Comparison of ENCODE assay signal across 9 mouse cellular contexts in the genomic region with DNA sequence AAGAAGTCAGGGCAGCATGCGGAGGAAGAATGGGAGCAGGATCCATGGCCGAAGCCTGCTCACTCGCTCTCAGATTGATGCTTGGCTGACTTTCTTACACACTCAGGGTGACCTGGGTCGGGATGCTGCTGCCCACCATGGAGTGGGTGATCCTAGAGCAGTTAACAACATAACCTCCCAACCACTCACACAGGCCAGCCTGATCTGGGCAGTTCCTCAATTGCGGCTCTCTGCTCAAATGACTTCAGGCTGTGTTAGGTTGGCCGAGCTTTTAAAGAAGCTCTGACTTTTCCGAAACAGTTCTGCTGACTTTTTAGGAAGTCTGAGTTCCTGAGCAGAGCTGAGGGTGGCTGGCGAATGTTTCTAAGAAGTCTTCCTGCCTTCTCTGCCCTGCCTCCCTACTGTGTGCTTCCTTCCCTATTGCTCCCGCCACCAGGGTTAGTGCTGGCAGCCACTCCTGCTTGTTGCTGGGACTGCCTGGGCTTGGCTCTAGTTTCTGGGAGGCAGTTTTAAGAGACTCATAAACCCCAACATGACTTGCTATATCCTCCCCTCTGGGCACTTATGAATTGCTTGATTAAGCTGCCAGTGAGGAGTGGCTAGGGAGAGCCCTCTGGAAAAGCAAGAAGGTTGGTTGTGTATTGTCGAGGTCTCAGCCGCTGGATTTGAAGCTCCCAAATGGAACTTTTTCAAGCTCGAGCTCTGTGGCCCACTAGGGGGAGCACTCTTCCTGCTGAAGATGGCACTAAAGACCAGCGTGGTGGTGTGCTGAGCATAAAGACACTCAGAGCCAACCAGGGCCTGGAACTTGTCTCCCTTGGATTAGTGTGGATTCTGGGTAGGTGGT. TPM values are rescaled to one million over a fixed set of nuclear protein-coding genes. Genes with fewer than 3 reads are reported as not detected.
DNase-seq lines count a peak whose midpoint lies in the region; ATAC-seq lines count a peak whose summit lies in the region.
"Had no signal": no experiment of that assay in that cellular context is flagged by ENCODE, and none has a peak within 500 bp of the region (broad histone marks: within the 10 kb centered on the region; RNA-seq: fewer than 3 reads in every experiment).

No protein-coding gene starts in this region.

- H3K9me3 ChIP-seq in forebrain, embryonic 10.5 days = no peaks in the 10 kb centered on the region
- H3K9me3 ChIP-seq in hindbrain, embryonic 10.5 days = no peaks in the 10 kb centered on the region
- no peaks in the 10 kb centered on the region for H3K9me3 ChIP-seq in lung, embryonic 15.5 days
- H3K9me3 ChIP-seq: hindbrain, embryonic 15.5 days had no signal

- no peaks in the 10 kb centered on the region for H3K27me3 ChIP-seq in forebrain, embryonic 10.5 days (ENCODE audit: poor library complexity, severe bottlenecking)
- no peaks in the 10 kb centered on the region for H3K27me3 ChIP-seq in hindbrain, embryonic 10.5 days (ENCODE audit: insufficient read depth, poor library complexity, severe bottlenecking)
- no peaks in the 10 kb centered on the region for H3K27me3 ChIP-seq in lung, embryonic 15.5 days
- H3K27me3 ChIP-seq: hindbrain, embryonic 15.5 days had no signal

- H3K4me3 ChIP-seq in forebrain, embryonic 10.5 days = no peak overlapping the region
- H3K4me3 ChIP-seq in hindbrain, embryonic 10.5 days = no peak overlapping the region
- no peak overlapping the region for H3K4me3 ChIP-seq in lung, embryonic 15.5 days
- H3K4me3 ChIP-seq: hindbrain, embryonic 15.5 days had no signal

- DNase-seq in ES-CJ7 (ENCODE audit: low read depth, low spot score) = peak; percentile 86
- DNase-seq in c-Kit-negative CD71-positive TER-119-positive erythroid progenitor cells, embryonic 14.5 days (ENCODE audit: low read depth, low spot score) = peak; percentile 8
- DNase-seq in forebrain, embryonic 10.5 days (ENCODE audit: extremely low spot score, low spot score) = peak; percentile 51
- DNase-seq in hindbrain, embryonic 10.5 days (ENCODE audit: low spot score) = peak; percentile 68
- peak; percentile 60 for DNase-seq in layer of hippocampus, adult 9-10 months (ENCODE audit: low spot score)
- DNase-seq in ovary, postnatal 14 days (ENCODE audit: low spot score) = peak; percentile 39
- peak; percentile 88 for DNase-seq in thymus, postnatal 4 days

- H3K9ac ChIP-seq in lung, embryonic 15.5 days = no peak overlapping the region
- H3K9ac ChIP-seq: hindbrain, embryonic 15.5 days had no signal

- H3K36me3 ChIP-seq in forebrain, embryonic 10.5 days (replicated peaks) = peaks cover 68% of the 10 kb centered on the region
- H3K36me3 ChIP-seq in hindbrain, embryonic 10.5 days = peaks cover 68% of the 10 kb centered on the region
- H3K36me3 ChIP-seq in lung, embryonic 15.5 days = peaks cover 20% of the 10 kb centered on the region

- peak; percentile 66; the same call in 1 of the 2 replicates for ATAC-seq in lung, embryonic 15.5 days (ENCODE audit: borderline replicate concordance, extremely low read depth, low FRiP score, low TSS enrichment)

- H3K27ac ChIP-seq in forebrain, embryonic 10.5 days = no peak overlapping the region
- no peak overlapping the region for H3K27ac ChIP-seq in hindbrain, embryonic 10.5 days
- no peak overlapping the region for H3K27ac ChIP-seq in lung, embryonic 15.5 days
- H3K27ac ChIP-seq: hindbrain, embryonic 15.5 days had no signal

- H3K4me1 ChIP-seq in forebrain, embryonic 10.5 days = no peaks in the 10 kb centered on the region
- no peaks in the 10 kb centered on the region for H3K4me1 ChIP-seq in hindbrain, embryonic 10.5 days (replicated peaks)
- H3K4me1 ChIP-seq in lung, embryonic 15.5 days = no peaks in the 10 kb centered on the region
- H3K4me1 ChIP-seq: hindbrain, embryonic 15.5 days had no signal

- WGBS in forebrain, embryonic 10.5 days = 69% methylated on average over 13 of the region's 13 CpGs
- WGBS in hindbrain, embryonic 10.5 days = 66% methylated on average over 13 of the region's 13 CpGs
- 64% methylated on average over 13 of the region's 13 CpGs for WGBS in lung, embryonic 15.5 days

- no peak overlapping the region for H3K4me2 ChIP-seq in lung, embryonic 15.5 days
- H3K4me2 ChIP-seq: hindbrain, embryonic 15.5 days had no signal

RNA-seq across cellular contexts. Expression of a gene that starts 9.9 kb away (rescaled TPM):
- 12.1 and 12.9 TPM in 2 replicates for polyA plus RNA-seq in forebrain, embryonic 10.5 days (2016; fragmentation: Nextera tagmentation; extraction: Ambion mirVana)
- 9.9 and 11.0 TPM in 2 replicates for polyA plus RNA-seq in hindbrain, embryonic 10.5 days (2016; fragmentation: Nextera tagmentation; extraction: Ambion mirVana)
- 8.9 and 9.7 TPM in 2 replicates for polyA plus RNA-seq in lung, embryonic 15.5 days (2015; fragmentation: Nextera tagmentation; extraction: Ambion mirVana)

Comparison
In these comparisons a context has a peak if more than half of its experiments do, and no peak if none do; other contexts are left out.
1. DNase-seq: peak in every context shown above with its lines; median percentile 88 in thymus, postnatal 4 days; 86 in ES-CJ7; 68 in hindbrain, embryonic 10.5 days; 60 in layer of hippocampus, adult 9-10 months; 51 in forebrain, embryonic 10.5 days; 39 in ovary, postnatal 14 days; 8 in c-Kit-negative CD71-positive TER-119-positive erythroid progenitor cells, embryonic 14.5 days.